ENCODE assay signal across 9 mouse cellular contexts in genomic region chr1:65122574-65123372, GRCm38 (mm10). TPM values are rescaled to one million over a fixed set of nuclear protein-coding genes. Genes with fewer than 3 reads are reported as not detected.
A peak's percentile ranks its signal among the peaks of the same experiment; 100 is the strongest.
DNase-seq lines count a peak whose midpoint lies in the region; ATAC-seq lines count a peak whose summit lies in the region.
"Had no signal": no experiment of that assay in that cellular context is flagged by ENCODE, and none has a peak within 500 bp of the region (broad histone marks: within the 10 kb centered on the region; RNA-seq: fewer than 3 reads in every experiment).

D630023F18Rik (minus strand) TSS chr1:65123214.

- no peaks in the 10 kb centered on the region for H3K27me3 ChIP-seq in lung, embryonic 16.5 days (ENCODE audit: control insufficient read depth, insufficient read depth, low read depth, low read length)

- 21% methylated on average over 9 of the region's 9 CpGs for WGBS in lung, embryonic 16.5 days

- H3K36me3 ChIP-seq in lung, embryonic 16.5 days (ENCODE audit: control insufficient read depth, insufficient read depth, low read length), result no peaks in the 10 kb centered on the region

- H3K9ac ChIP-seq in lung, embryonic 16.5 days (ENCODE audit: low read length), result no peak within 1 kb of the TSS

- DNase-seq in cerebellum, postnatal 25 days, result peak; percentile 13 to 30
- DNase-seq in cerebellum, adult 11 months, result no peak
- DNase-seq in lung, postnatal 4 days, result no peak
- peak in 1 of 2 experiments; percentile 39 for DNase-seq in layer of hippocampus, adult 8-10 months (ENCODE audit: low spot score in 2 of 2)
- DNase-seq in right cerebral cortex, adult 2 months (ENCODE audit: low spot score in 2 of 2), result peak; percentile 41 to 43
- DNase-seq in urinary bladder, postnatal 14 days (ENCODE audit: low spot score), result no peak
- no peak for DNase-seq in urinary bladder, postnatal 4 days (ENCODE audit: low spot score in 2 of 2)

- H3K27ac ChIP-seq in lung, embryonic 16.5 days (ENCODE audit: low read length), result no peak within 1 kb of the TSS

- no peak for ATAC-seq in lung, embryonic 16.5 days (ENCODE audit: low read depth)

- peak within 1 kb of the TSS; percentile 25 for H3K4me3 ChIP-seq in lung, embryonic 16.5 days (ENCODE audit: low read length)
- H3K4me3 ChIP-seq: erythroblast, embryonic 14.5 days had no signal

- no peaks in the 10 kb centered on the region for H3K9me3 ChIP-seq in lung, embryonic 16.5 days (ENCODE audit: control insufficient read depth, low read length)

- H3K4me2 ChIP-seq in lung, embryonic 16.5 days (ENCODE audit: low read depth, low read length), result peak within 1 kb of the TSS; percentile 48

- no peaks in the 10 kb centered on the region for H3K4me1 ChIP-seq in lung, embryonic 16.5 days (replicated peaks; ENCODE audit: control insufficient read depth, insufficient read depth, low read length)

RNA-seq across cellular contexts. Expression of gene D630023F18Rik, which starts in this region (rescaled TPM):
- 0.15 and 0.21 TPM in 2 replicates for polyA plus RNA-seq in lung, embryonic 16.5 days (2015; fragmentation: Nextera tagmentation; extraction: Ambion mirVana)
- total RNA-seq in layer of hippocampus, adult 8-10 months (2022), result 10 to 100 TPM; 10.1 to 11.2 (median 10.7) TPM
- polyA plus RNA-seq: erythroblast, embryonic 14.5 days had no signal

Comparison
In these comparisons a context has a peak if more than half of its experiments do, and no peak if none do; other contexts are left out.
1. DNase-seq: peak in cerebellum, postnatal 25 days (2 of 2) and right cerebral cortex, adult 2 months (2 of 2); none in cerebellum, adult 11 months (single experiment), lung, postnatal 4 days (0 of 2), urinary bladder, postnatal 14 days (single experiment) and urinary bladder, postnatal 4 days (0 of 2).